Mouse (Mus musculus) olfactory bulb, adult 2 months (tissue): ENCODE measurements at regions not wholly inside any gene's neighbourhood (a gene's known extent, or its start where the extent isn't known, plus 50 kb on each side); places are given as distances from the start of the nearest gene placed in this dataset.
"Not testable (repeated sequence)": the region's sequence is repeated elsewhere in the genome, so short reads cannot be mapped to it uniquely, and the experiment has no call there.

Experiments
- CTCF ChIP-seq: fragments of 200-500 bp; IDR thresholded peaks from 2 replicates; pipeline ENCODE4 v1.5.1; 2012; ENCODE audit warnings: low read depth, mild to moderate bottlenecking, low read length, moderate library complexity; ENCODE audit not compliant: insufficient read depth
- POLR2A ChIP-seq: fragments of 200-500 bp; IDR thresholded peaks from 2 replicates; pipeline ENCODE4 v1.6.1; 2012; ENCODE audit warnings: mild to moderate bottlenecking, low read depth, low read length, moderate library complexity; ENCODE audit not compliant: insufficient read depth

GRCm38 (mm10) chr5:148746726-148747125, 182.4 kb downstream of the Katnal1 start:
- not testable (repeated sequence) for TF ChIP-seq CTCF, POLR2A
